Mouse (Mus musculus) layer of hippocampus, adult 18-20 months (tissue): Measurements from ENCODE around the gene Wdfy1. TPM values are rescaled to one million over a fixed set of nuclear protein-coding genes. Genes with fewer than 3 reads are reported as not detected.

Experiments
- DNase-seq, 2 experiments: peaks; one replicate each; pipeline ENCODE4 v3.0.0; 2022; ENCODE audit warnings: low spot score in 2 of 2
- total RNA-seq, 2 experiments: library from RNA; stranded (reverse); gene quantifications; 2 replicates each; pipeline ENCODE4 v1.2.3; 2021

The Wdfy1 gene
- total RNA-seq, 2 experiments from 2014 or later, result 35.9 to 39.6 TPM

DNA sequence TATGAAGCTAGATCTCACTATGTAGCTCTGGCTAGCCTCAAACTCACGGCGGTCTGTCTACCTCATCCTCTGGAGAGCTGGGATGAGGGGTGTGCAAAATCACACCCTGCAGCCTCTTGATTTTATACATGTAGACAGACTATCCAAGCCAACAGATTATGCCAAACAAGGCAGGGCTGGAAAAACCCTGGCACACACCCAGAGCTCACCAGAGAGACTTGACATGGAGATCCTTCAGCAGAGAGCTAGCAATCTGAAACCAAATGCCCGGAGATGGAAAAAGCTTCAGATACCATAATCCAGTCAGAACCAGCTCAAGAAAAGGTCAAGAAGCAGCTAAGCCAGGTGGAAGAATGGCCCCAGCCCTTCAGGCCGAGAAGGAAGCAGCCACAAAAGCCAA, 111.0 kb downstream of the Wdfy1 start:
- no peak for DNase-seq

DNA sequence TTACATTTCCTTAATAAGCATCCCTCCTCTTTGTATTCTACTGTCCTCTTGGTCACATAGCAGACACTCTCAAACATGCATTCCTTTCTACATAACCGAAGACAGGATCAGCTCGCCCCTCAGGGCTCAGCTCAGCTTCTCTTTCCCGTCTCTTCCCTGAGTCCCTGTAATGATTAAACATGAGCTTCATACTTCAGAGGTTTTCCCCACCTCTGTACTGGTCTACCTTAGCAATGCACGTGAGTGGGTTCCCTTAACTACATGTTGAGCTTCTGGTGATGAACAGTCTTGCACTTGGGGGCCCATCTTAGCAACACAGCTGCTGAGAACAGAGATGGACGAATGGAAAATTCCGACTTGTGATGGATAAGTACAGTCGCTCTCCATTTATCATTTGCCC, 116.3 kb downstream of the Wdfy1 start:
- no peak for DNase-seq

DNA sequence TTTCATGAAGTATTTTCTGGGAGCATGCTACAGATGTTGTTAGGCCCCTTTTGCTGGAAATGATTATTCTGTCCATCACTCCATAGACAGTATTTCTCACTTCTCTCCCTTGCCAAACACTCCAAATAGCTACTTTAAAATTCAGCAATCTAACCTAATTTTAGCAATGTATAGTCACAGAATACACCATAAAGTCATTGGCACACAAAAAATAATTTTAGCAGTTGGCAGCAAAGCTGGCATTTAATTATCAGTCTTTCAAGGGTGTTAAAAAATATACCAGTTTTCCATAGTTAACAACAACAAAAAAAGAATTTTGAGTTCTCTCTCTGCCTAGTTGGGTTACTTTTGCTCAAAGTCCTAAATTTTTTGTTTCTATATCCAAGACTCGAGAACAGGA, 118.5 kb downstream of the Wdfy1 start:
- no peak for DNase-seq

DNA sequence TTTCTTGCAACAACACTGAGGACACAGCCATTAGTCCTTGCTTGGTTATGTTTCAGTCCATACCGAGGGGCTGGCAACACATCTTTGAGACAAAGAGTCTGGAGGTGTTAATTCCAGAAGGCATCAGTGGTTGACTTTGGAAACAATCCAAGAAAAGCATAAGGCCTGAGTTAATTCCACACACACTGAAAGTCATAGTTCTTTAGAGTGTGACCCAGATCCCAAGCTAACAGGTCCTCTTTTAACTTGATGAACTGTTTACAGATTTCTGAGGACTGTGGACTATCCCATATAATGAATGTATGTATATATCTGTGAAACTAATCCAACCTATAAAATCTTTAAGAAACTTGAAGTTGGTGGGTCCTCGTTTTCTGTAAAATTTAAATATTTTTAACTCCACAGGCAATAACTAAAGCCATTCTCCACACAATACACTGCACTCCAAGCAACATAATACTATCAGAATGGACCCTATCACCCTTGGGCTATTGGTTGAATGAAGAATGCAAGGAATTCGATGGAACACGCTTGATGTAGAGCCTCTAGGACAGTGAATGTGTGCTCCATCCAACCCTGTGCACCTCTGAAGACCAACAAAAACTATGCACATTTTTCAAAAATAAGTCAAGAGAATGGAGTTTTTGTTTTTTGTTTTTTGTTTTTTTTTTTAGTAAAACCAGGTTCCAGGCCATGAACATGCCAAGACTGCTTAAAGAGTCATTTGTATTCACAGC, 120.0 kb downstream of the Wdfy1 start:
- no peak for DNase-seq

GRCm38 (mm10) chr1:79654948-79655347, 121.0 kb downstream of the Wdfy1 start:
- no peak for DNase-seq

Other genes starting within 250 kb of the Wdfy1 start
- 1 to 10 TPM; 1.7 to 2.0 TPM for gene Ap1s3, start 104.2 kb downstream of the Wdfy1 start, total RNA-seq
- 10 to 100 TPM; 30.4 to 30.5 TPM for gene Mrpl44, start 125 bp downstream of the Wdfy1 start, total RNA-seq
- 100 to 1,000 TPM; 130 to 138 TPM for gene Serpine2, start 85.0 kb upstream of the Wdfy1 start, total RNA-seq